Mouse (Mus musculus) midbrain, embryonic 13.5 days (tissue): ENCODE measurements around the gene Tmem161b. TPM values are rescaled to one million over a fixed set of nuclear protein-coding genes. Genes with fewer than 3 reads are reported as not detected.

ENCODE experiments used
- microRNA-seq: library from miRNA; unstranded; fragments of <30 nt; microRNA quantifications from one replicate; pipeline ENCODE4, GENCODE M21; 2016
- polyA plus RNA-seq: library from polyadenylated mRNA; unstranded; fragments of >200 nt; fragmentation: Nextera tagmentation; extraction: Ambion mirVana; gene quantifications from 2 replicates; pipeline ENCODE4 v1.2.1, GENCODE M21; 2015

Gene Tmem161b
- polyA plus RNA-seq, 1 experiment from 2014 or later: 25.4 TPM

Small RNAs within 50 kb of the gene (microRNA-seq; reads per million reads assigned to microRNA genes)
- not detected for gene Gm24331
